Mouse (Mus musculus) 3134 (cell line): ENCODE measurements around the gene Cyp4v3.
A peak's percentile ranks its signal among the peaks of the same experiment; 100 is the strongest.

Experiments used
- DNase-seq: peaks from one replicate; pipeline ENCODE4 v3.0.0-alpha.2; 2011; ENCODE audit warnings: low spot score; ENCODE audit not compliant: insufficient read length; ENCODE audit errors: extremely low read depth

Gene Cyp4v3

DNA sequence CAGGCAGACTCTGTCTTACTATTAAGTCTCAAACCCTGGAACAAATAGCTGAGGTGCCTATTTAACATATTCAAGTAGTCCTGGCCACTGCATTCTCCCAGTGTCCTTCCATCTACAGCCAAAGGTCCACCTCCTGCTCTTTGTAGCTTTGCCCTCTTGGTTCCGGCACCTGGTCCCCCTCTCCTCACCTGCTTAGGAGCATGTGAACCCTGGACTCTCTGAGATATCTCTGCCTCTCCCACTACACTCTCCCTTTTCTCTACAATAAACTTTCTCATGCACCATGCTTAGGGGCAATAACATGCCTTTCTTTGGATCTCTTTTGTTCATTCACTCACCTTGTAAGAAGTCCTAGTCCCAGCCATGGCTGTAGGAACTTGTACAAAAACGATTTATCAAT, 11.7 kb downstream of the Cyp4v3 start:
- no peak for DNase-seq

DNA sequence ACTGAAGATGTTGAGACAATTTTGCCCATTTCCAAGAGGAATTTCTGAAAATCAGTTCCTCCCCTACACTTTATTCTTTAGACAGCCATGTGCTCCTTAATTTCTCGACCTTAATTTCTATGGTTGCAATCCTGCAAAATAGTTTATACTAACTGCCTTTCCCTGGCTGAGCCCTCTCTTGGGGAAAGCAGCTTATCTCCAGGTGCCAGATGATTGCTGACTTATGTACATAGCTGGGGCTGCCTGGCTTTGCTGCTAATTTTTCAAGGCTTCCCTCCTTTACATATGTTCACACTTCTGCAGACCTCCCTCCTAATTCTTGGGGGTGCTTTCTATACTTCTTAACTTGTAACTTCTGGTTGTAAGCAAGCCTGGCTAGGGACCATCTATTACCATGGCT, 12.1 kb downstream of the Cyp4v3 start:
- no peak for DNase-seq

DNA sequence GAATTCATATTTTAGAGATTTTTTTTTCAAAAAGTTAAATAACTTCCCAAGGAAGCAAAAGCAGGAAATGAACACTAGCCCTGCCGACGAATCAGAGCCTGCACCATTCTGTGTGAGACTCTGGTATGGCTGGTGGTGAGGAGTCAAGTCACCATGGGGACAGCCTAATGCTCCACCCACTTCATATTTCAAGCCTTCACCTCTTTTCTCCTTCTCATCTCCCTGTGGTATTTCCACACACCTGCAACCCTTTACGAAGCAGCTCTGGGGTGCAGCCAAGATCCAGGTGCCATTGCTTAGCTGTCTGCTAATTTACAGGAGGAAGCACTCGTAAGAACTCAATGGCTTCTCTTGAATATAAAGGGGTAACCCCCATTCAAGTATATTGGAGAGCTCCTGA, 22.0 kb downstream of the Cyp4v3 start:
- no peak for DNase-seq

DNA sequence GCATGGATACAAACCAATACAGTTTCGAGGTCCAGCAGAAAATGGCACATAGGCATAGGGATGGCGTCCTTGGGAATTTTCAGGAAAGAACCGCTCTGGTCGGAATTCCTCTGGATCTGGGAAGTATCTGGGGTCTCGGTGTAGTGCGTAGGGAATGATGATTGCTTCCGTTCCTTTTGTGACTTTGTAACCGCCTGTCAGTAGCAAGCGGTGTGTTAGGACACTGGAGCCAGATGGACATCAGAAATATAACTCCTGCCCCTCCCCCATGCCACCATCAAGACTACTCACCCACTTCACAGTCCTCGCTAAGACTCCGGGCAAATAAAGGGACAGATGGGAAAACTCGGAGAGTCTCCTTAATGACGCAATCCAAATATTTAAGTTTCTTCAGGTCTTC, 24.6 kb downstream of the Cyp4v3 start, which contains the start of gene Gm45753:
Gm45753 (minus strand) TSS at position 101 of the 400 bp plus-strand sequence.
- no peak for DNase-seq

DNA sequence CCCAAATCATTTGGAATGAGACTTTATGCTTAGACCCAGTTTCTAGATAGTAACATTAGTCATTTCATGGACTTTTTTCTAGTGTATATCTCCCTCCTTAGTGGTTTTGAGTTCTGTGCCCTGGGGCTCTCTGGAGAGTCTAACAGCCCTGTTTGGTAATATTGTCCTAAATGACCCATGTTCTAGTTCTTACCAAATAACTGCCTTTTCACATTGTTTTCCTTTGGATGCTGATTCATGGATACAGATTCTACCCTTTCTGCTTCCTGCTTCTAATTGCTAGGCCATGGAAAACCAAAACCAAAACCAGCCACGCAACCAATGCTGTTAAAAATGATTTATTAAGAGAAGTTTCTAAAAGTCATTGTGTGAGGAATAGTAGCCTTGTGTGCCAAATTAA, 27.5 kb downstream of the Cyp4v3 start:
- no peak for DNase-seq

DNA sequence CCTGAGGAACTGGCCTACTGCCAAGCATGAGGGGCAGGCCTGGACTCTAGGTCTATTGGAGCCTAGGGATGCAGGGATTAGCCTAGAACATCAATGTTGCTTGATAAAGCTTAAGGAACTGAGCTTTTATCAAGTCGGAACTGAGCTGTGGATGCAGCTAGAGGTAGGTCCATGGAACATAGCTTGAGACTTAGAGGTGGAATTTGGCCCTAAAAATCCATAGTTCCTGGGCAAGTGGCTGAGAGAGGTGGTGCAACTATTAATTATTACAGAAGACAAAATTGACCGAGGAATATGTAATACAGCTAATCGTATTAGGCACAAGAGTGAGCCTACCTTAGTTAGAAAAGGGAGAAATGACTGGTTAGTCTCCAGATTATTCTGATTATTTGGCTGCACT, 28.7 kb downstream of the Cyp4v3 start:
- no peak for DNase-seq

DNA sequence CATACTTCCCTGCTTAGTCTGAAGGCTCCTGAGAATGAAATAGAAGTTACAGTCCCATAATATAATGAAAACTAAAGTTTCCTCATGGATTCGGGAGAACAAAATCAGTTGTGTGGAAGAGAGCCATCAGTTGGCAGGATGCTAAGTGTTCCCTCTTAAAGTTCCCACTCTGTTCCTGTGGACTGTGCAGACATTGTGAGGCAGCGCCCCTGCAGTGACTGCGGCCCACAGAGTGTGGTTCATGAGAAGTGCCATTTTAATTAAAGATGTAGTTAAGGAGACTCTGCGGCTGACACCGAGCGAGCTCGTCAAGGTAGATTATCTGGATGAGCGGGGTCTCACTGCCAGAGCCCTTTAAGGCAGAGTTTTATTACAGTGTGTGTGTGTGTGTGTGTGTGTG, 30.6 kb downstream of the Cyp4v3 start:
- DNase-seq: no peak

DNA sequence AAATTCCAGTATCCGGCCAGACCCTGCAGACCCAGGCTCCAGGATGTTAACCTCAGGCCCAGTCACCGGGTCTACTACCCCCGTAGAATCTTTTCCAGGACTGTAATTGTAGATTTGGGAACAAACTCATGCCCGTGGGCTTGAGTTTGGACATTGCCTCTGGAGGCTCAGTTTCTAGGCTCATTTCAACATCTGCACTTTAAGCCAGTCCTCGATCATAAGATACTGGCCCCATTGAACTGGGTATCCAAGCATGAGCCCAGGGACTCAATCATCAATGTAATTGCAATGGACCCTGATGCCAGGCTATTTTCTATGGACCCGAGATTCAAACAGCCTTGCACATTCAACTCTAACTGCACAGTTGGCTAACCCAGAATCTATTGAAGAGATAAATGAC, 37.7 kb downstream of the Cyp4v3 start:
- DNase-seq: no peak

DNA sequence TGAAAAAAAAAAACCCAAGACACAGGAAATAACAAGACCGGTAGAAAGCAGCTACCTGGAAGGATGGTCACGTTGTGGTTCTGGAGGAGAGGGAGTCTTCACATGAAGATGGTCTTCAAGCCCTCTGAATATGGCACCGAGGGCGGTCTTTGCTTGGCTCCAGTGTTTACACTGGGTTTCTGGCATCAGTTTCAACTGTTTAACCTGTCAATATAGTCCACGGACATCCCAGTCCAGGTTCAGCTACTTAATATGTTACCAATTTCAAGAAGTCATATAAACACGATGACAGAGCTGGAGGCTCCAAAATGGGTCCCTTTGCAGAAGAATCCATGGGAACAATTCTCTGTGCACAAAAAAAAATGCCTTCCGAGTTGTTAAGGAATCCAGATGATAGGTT, 38.3 kb downstream of the Cyp4v3 start, which contains the start of gene Klkb1:
Klkb1 (minus strand) TSS at position 173 of the 400 bp plus-strand sequence.
- no peak for DNase-seq

DNA sequence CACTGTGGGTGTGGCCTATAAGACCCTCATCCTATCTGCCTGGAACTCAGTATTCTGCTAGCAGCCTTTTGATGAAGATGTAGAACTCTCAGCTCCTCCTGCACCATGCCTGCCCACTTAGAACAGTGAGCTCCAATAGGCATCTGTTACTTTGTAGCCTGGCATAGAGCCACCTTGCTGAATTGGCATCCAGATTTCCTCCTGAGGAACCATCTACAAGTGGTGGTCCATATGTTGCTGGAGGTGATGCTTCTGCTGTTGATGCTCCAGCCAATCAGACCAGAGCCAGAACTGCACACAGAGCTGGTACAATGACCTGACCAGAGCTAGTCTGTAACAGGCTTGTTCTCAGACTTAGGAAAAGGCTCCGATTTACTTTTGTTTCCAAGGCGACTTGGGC, 41.2 kb downstream of the Cyp4v3 start:
- no peak for DNase-seq

DNA sequence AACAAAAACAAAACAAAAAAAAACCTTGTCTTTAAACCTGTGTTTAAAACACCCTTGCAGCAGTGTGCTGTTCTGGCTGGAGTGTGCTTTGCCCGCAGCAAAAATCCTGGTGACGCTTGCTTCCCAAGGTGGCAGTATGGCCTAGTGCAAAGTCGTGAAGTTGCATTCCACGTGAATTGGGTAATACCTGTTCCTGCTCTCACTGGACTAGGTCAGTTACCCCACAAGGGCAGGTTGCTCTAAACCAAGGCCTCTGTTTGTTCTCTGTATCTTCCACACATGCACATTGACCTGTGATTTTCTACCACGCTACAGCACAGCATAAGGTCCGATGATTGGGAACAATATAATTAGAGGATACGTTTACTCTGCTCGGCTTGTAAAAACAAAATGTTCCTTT, 51.4 kb downstream of the Cyp4v3 start:
- no peak for DNase-seq

DNA sequence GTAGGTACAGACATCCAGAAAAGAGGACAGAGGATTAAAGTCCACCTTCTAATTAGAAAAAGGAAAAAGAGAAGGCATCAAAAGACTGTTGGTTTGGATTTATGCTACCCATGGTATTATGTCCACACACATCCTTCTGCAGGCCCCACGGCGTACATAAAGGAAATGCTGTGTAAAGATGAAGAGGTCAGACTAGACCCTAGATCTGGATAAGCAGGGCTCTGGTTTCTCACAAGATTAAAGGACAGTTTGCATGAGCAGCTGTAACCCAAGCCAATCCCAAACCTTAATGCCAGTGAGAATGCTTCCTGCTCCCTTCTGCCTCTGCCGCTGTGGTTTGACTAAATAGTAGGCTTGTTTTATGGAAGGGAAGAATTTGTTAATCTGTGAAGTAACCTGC, 55.6 kb downstream of the Cyp4v3 start:
- no peak for DNase-seq

DNA sequence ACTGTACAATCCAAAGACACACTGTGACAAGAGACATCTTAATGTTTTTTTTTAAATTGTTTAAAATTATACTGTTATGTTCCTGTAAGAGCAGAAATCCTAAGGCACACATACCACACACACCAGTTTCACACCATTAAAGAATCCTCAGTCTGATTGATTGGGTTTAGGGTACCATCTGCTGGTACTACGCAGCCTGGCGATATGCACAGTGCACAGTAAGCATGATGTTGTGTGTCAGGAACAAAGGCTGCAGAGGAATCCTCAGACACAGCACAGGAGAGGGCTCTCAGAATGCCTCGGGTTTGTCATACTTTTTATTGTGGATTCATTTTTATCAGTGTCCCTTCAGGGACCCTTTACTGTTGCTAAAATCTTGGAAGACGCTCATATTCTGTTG, 58.7 kb downstream of the Cyp4v3 start:
- no peak for DNase-seq

DNA sequence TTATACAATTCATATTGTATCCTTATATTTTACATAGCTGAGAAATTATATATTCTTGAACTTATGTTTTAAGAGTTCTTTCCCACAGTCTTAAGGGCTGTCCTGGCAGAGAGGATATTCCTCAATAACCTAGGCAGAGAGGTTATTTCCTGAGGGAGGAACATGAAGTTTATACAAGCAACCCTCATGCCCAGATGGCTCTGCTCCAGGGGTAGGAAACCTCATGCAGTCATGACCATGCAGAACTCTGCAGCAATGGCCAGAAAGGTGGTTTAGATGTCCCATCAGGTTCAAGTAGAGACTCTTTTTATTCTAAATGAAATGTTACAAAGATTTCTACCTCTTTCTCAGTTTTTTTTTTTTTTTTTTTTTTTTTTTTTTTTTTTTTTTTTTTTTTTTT, 64.0 kb downstream of the Cyp4v3 start:
- no peak for DNase-seq

DNA sequence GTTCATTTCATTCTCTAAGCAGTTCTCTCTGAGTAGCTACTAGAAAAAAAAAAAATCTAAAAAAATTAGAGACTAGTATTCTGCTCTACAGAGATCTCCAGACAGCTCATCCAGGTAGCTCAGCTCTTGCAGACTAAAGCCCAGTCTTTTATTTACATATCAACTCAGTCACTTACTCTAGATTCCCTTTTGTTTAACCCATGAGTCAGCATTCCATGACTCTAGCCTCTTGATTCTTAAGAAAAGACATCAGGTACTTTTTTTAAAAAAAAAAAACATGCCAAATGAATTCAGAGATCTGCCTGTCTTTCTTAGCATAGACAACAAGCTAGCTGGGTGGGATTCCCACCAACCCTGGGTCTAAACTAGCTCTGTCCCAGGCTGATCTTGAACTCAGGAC, 64.5 kb downstream of the Cyp4v3 start:
- no peak for DNase-seq

DNA sequence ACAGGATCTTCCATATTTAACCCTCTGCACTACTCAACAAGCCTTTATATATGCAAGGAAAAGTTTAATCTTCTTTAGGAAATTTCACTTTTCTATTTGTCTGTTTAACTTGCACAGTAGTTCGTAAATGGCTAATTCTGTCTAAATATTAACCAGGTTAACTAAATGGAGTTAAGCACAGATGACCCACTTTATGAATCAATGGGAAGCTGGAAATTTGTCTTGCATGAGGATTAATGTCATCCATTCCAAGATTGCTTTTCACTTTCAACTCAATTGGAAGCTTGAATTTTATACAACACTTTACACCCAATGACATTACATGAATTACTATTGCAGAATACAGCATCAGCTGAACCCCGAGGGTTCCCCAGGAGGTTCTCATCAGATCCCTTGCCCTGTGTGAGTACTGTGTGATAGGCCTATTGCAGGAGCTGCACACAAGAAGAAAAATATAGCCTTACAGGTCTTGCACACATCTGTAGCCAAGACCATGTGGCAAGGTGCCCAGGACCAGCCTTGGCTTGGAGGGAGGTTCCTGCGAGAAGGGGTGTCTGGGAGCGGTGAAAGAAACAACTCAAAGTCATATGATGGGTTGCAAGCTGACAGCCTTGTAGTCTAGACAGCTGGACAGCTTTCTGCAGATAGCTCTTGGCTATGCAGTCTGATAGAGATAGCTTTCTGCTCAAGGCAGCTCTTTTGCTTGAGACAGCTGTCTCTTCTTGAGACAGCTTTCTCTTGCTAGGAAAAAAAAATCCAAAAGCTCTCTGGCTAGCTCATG, 65.2 kb downstream of the Cyp4v3 start:
- DNase-seq: no peak

DNA sequence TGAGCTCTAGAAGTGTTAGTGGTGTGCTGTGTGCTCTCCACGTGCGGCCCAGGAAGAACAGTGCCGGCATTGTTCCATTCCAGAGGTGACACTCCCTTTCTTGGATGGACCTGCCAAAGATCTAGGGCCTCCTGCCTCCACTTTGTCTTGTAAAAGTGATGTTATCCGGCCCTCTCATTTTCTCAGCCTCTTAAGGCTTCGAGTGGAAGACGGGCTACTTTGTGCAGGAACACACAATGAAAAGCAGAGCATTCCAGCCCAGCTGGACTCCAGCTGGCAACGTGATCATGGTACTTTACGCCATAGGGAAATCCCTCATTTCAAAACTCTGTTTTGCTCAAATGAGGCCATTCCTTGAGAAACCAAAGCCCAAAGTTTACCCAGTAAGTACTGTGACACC, 66.0 kb downstream of the Cyp4v3 start:
- no peak for DNase-seq

DNA sequence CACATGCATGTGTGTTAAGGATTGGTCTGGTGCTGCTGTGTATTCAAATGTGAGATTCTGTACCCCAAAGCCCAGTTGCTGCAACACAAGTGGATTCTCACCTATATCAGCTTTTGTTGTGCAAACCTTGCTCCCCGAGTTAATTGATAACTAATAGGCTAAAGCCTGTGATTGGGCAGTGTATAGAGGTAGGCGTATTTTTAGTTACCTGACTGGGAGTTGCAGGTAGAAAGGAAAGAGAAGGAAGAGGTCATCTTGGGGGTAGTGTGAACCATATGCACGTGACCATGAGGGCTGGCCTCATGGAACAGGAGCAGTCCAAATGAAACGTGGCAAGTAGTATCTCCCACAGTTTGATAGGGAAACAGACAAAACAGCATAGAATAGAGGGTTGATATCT, 68.1 kb downstream of the Cyp4v3 start:
- no peak for DNase-seq

DNA sequence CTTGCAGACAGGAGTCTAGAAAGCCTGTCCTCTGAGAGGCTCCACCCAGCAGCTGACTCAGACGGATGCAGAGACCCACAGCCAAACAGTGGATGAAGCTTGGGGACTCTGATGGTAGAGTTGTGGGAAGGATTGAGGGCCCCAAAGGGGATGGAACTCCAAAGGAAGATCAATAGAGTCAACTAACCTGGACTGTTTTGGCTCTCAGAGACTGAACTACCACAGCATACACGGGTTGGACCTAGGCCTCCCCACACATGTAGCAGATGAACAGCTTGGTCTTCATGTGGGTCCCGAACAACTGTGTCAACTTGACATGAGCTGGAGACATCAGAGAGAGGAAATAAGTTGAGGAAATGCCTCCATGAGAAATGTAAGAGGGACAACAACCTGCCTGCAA, 70.2 kb downstream of the Cyp4v3 start:
- no peak for DNase-seq

DNA sequence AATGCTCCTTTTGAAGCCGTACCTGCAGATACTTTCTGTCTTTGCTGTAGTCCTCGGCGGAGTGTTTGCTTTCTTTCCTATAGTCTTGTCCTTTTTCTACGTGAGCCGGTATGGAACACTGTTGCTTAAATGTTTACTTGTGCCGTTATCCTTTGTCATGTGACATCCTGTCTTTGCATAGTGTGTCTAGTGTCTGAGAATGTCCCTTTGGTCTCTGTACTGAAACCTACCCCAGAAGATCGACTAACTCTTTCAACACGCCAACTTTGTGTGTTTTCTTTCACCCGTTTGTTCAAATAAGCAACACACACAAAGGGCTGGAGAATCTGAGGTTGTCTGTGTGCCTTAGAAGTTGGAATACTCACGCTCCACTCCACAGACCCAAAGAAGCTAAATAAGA, 71.1 kb downstream of the Cyp4v3 start, which contains the start of gene F11:
F11 (minus strand) TSS at position 112 of the 400 bp plus-strand sequence.
- DNase-seq: no peak

DNA sequence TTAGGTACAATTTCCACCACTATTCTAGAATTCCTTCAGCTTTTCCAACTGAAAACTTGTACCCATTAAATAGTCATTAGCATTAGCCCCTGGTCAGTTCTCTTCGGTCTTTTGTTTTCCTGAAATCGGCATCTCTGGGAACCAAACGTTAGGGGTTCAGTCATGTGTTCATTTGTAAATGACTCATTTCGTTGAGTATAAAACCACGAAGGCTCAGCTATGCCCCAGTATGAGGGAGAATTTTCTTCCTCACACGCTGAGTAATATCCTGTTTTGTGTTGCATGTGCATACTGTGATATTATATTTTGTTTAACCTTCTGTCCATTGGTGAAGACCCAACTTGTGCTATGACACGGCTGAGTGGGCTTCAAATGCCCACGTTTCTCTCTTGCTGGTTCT, 74.6 kb downstream of the Cyp4v3 start:
- peak; percentile 21 for DNase-seq

DNA sequence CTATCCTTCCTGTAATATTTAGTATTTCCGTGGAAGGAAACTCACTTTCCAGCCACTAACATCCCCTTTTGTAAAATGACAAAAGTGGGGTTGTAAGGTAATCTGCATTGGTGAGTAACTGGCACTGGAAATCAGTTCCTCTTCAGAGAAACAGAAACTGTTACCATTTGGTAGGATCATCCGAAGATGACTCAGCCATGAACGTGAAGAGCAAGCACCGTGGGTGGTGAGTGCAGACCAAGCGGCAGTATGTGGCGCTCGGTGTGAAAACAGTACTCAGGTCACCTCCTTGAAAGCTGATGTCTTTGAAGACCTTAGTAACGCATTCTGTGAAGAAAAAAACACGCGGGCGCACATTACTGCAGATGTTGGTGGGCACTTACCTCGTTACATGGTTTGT, 78.0 kb downstream of the Cyp4v3 start:
- DNase-seq: no peak
